Mouse (Mus musculus) olfactory bulb, adult 2 months (tissue): ENCODE data around the gene 2210016L21Rik.

Experiments
- CTCF ChIP-seq: fragments of 200-500 bp; IDR thresholded peaks from 2 replicates; pipeline ENCODE4 v1.5.1; 2012; ENCODE audit warnings: low read depth, mild to moderate bottlenecking, low read length, moderate library complexity; ENCODE audit not compliant: insufficient read depth
- POLR2A ChIP-seq: fragments of 200-500 bp; IDR thresholded peaks from 2 replicates; pipeline ENCODE4 v1.6.1; 2012; ENCODE audit warnings: mild to moderate bottlenecking, low read depth, low read length, moderate library complexity; ENCODE audit not compliant: insufficient read depth

DNA sequence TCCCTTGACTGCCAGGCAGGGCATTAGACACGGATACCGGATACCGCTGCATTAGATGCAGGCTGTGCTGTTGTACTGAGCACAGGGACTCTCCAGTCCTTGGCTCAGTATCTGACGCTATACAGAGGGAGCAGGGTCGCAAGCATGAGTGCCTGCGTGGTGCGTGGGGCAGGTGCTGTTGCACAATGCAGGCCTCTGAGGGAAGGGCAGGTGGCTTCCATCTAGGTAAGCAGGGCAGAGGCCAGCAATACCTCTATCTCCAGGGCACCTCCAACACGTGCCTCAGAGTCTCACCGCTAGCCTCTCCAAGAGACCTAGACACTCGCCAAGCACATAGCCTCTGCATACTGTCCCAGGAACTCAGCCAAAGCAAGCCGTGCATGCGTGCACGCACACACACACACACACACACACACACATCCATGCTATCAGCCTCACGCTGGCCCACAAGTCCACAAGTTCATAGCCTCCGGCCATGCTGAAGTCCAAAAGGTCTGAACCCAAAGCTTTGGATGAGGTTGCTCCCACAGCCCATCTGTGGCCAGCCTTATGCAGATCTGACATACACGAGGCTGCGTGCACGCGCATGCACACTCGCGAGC, 9.4 kb downstream of the 2210016L21Rik start:
- no peak for TF ChIP-seq CTCF
- TF ChIP-seq POLR2A, result no peak
